Mouse (Mus musculus) monocyte, adult 5-6 weeks (primary cell): ENCODE results near the gene Ngb. TPM values are rescaled to one million over a fixed set of nuclear protein-coding genes. Genes with fewer than 3 reads are reported as not detected.

Experiments
- ATAC-seq: fragments of 153-309, 156-312 bp; replicated peaks from 2 replicates; pipeline ENCODE4 v1.8.0; 2017; ENCODE audit warnings: mild to moderate bottlenecking; ENCODE audit not compliant: low TSS enrichment, insufficient number of reproducible peaks, severe bottlenecking, poor library complexity, low FRiP score
- total RNA-seq: library from RNA; stranded (forward); fragments of 200-1000, 200-491, 200-594 nt; gene quantifications from 3 replicates; pipeline ENCODE4 v1.2.3, GENCODE M21; 2017

Gene Ngb
- total RNA-seq = not detected in 3 replicates

GRCm38 (mm10) chr12:87102165-87102631 lies at the start of gene Ngb:
TSS of gene Ngb (minus strand) at chr12:87102539.
- ATAC-seq = no peak

- no peak for ATAC-seq
These were observed 47.1 kb upstream of the Ngb start for GRCm38 (mm10) chr12:87149471-87149870.

GRCm38 (mm10) chr12:87148136-87148535 lies 45.8 kb upstream of the Ngb start:
- ATAC-seq = no peak

GRCm38 (mm10) chr12:87147395-87148089 lies 45.2 kb upstream of the Ngb start, which contains the start of gene Pomt2:
TSS of gene Pomt2 (minus strand) at chr12:87147968.
- ATAC-seq = peak; percentile 90

- ATAC-seq = peak; percentile 89
These were observed 44.6 kb upstream of the Ngb start, which contains the start of gene Gstz1 for GRCm38 (mm10) chr12:87146966-87147365. TSS of gene Gstz1 (plus strand) at chr12:87147165.

- ATAC-seq = no peak
These were observed 39.8 kb upstream of the Ngb start for GRCm38 (mm10) chr12:87142156-87142555.

- ATAC-seq = no peak
These were observed 36.4 kb upstream of the Ngb start for GRCm38 (mm10) chr12:87138768-87139167.

GRCm38 (mm10) chr12:87138342-87138701 lies 36.0 kb upstream of the Ngb start:
- no peak for ATAC-seq

GRCm38 (mm10) chr12:87137439-87138341 lies 35.4 kb upstream of the Ngb start:
- no peak for ATAC-seq

GRCm38 (mm10) chr12:87132784-87133183 lies 30.4 kb upstream of the Ngb start:
- ATAC-seq = no peak

GRCm38 (mm10) chr12:87132210-87132609 lies 29.9 kb upstream of the Ngb start:
- no peak for ATAC-seq

- no peak for ATAC-seq
These were observed 29.3 kb upstream of the Ngb start for GRCm38 (mm10) chr12:87131619-87132018.

- ATAC-seq = no peak
These were observed 28.8 kb upstream of the Ngb start for GRCm38 (mm10) chr12:87131181-87131580.

- ATAC-seq = no peak; the same call in 1 of the 2 replicates
These were observed 27.9 kb upstream of the Ngb start for GRCm38 (mm10) chr12:87130224-87130623.

GRCm38 (mm10) chr12:87127256-87127655 lies 24.9 kb upstream of the Ngb start:
- no peak for ATAC-seq

- no peak for ATAC-seq
These were observed 19.7 kb upstream of the Ngb start for GRCm38 (mm10) chr12:87121918-87122589.

- no peak for ATAC-seq
These were observed 5.1 kb upstream of the Ngb start for GRCm38 (mm10) chr12:87107357-87107977.

- ATAC-seq = no peak
These were observed 2.5 kb upstream of the Ngb start for GRCm38 (mm10) chr12:87104796-87105195.

- no peak for ATAC-seq
These were observed 1.1 kb upstream of the Ngb start for GRCm38 (mm10) chr12:87103471-87103870.
